Mouse (Mus musculus): ENCODE data around the gene Mtr.

GRCm38 (mm10) chr13:12166386-12166785 lies 91.5 kb downstream of the Mtr start:
- no peak for TF ChIP-seq CTCF (IDR thresholded peaks at IDR 0.05; ENCODE audit: low read depth, low read length)
- no peak for TF ChIP-seq POLR2A (IDR thresholded peaks at IDR 0.05; ENCODE audit: extremely low read depth, insufficient read depth, low read length)

Measured in liver, adult 2 months (tissue).